Mouse (Mus musculus) embryo, embryonic 9.5 days (tissue): ENCODE measurements around the gene Hoxa3.

Experiments used
- DNase-seq: peaks from one replicate; pipeline ENCODE4 v3.0.0-alpha.2; 2017; ENCODE audit errors: extremely low spot score

Hoxa3 gene

GRCm38 (mm10) chr6:52232568-52232965, 19.4 kb upstream of the Hoxa3 start:
- no peak for DNase-seq

- no peak for DNase-seq
These were observed 18.9 kb upstream of the Hoxa3 start for GRCm38 (mm10) chr6:52231885-52232567.

GRCm38 (mm10) chr6:52230516-52231165, 17.5 kb upstream of the Hoxa3 start, which contains the start of gene Hoxa9:
Gene Hoxa9, minus strand, starts transcription at chr6:52231089.
- DNase-seq = no peak

- DNase-seq = no peak
These were observed 16.7 kb upstream of the Hoxa3 start for GRCm38 (mm10) chr6:52229558-52230416.

- no peak for DNase-seq
These were observed 15.6 kb upstream of the Hoxa3 start for GRCm38 (mm10) chr6:52228475-52229465.

- DNase-seq = no peak
These were observed 14.5 kb upstream of the Hoxa3 start for GRCm38 (mm10) chr6:52227470-52228222.

- DNase-seq = no peak
These were observed 13.6 kb upstream of the Hoxa3 start for GRCm38 (mm10) chr6:52226569-52227257.

- DNase-seq = no peak
These were observed 12.8 kb upstream of the Hoxa3 start for GRCm38 (mm10) chr6:52225612-52226568.

- DNase-seq = no peak
These were observed 11.9 kb upstream of the Hoxa3 start for GRCm38 (mm10) chr6:52224895-52225611.

- DNase-seq = no peak
These were observed 11.0 kb upstream of the Hoxa3 start for GRCm38 (mm10) chr6:52223939-52224760.

GRCm38 (mm10) chr6:52222729-52223128, 9.6 kb upstream of the Hoxa3 start:
- no peak for DNase-seq

- no peak for DNase-seq
These were observed 9.0 kb upstream of the Hoxa3 start for GRCm38 (mm10) chr6:52221993-52222685.

- peak; percentile 92 for DNase-seq
These were observed 8.3 kb upstream of the Hoxa3 start, which contains the start of gene Hoxa7 for GRCm38 (mm10) chr6:52221337-52221992. Gene Hoxa7, minus strand, starts transcription at chr6:52221854.

- no peak for DNase-seq
These were observed 7.8 kb upstream of the Hoxa3 start for GRCm38 (mm10) chr6:52220865-52221310.

GRCm38 (mm10) chr6:52220003-52220864, 7.1 kb upstream of the Hoxa3 start:
- no peak for DNase-seq
